Mouse (Mus musculus) embryonic fibroblast, embryonic 13.5 days (primary cell): Measurements from ENCODE around the gene Arrb1. TPM values are rescaled to one million over a fixed set of nuclear protein-coding genes. Genes with fewer than 3 reads are reported as not detected.
A peak's percentile ranks its signal among the peaks of the same experiment; 100 is the strongest.
"Not testable (repeated sequence)": the region's sequence is repeated elsewhere in the genome, so short reads cannot be mapped to it uniquely, and the experiment has no call there.

ENCODE experiments used
- H3K27ac ChIP-seq: 2 replicates; pipeline ENCODE4 v1.5.1; 2012; ENCODE audit warnings: low read length, control low read depth, inconsistent platforms; ENCODE audit not compliant: insufficient read depth
- H3K4me1 ChIP-seq: 2 replicates; pipeline ENCODE4 v1.6.1; 2011; ENCODE audit warnings: low read length; ENCODE audit not compliant: control insufficient read depth, insufficient read depth
- H3K4me3 ChIP-seq: 2 replicates; pipeline ENCODE4 v1.5.1; 2011; ENCODE audit warnings: mild to moderate bottlenecking, control low read depth, low read length; ENCODE audit not compliant: insufficient read depth
- CTCF ChIP-seq: IDR thresholded peaks from 2 replicates; pipeline ENCODE4 v1.5.1; 2011; ENCODE audit warnings: mild to moderate bottlenecking, control low read depth, low read length, moderate library complexity, borderline replicate concordance; ENCODE audit not compliant: insufficient read depth
- POLR2A ChIP-seq: IDR thresholded peaks from 2 replicates; pipeline ENCODE4 v1.6.1; 2011; ENCODE audit warnings: low read depth, mild to moderate bottlenecking, control low read depth, low read length, moderate library complexity
- polyA plus RNA-seq: library from polyadenylated mRNA; stranded (reverse); fragments of >200 nt; gene quantifications from 2 replicates; pipeline ENCODE4 v1.2.4, GENCODE M21; 2011; ENCODE audit warnings: low read depth; ENCODE audit not compliant: missing spikeins, insufficient read length

The Arrb1 gene
- 6.4 and 6.6 TPM in 2 replicates for polyA plus RNA-seq

GRCm38 (mm10) chr7:99534901-99535735 is at the start of gene Arrb1:
Gene Arrb1 (plus strand): TSS chr7:99535466.
- TF ChIP-seq POLR2A = peak; percentile 43; the same call in 1 of the 2 replicates
- no peak for TF ChIP-seq CTCF
- peak within 1 kb of the TSS; percentile 38 for H3K4me3 ChIP-seq
- H3K27ac ChIP-seq = no peak within 1 kb of the TSS
- H3K4me1 ChIP-seq = 0 out of 2 replicates have a peak, but pooled peaks cover 4% of the 10 kb centered on the region

- Histone ChIP-seq H3K4me1 (no peaks in the 10 kb centered on the region), H3K27ac (no peak overlapping the region), H3K4me3 (no peak overlapping the region)
- TF ChIP-seq POLR2A (no peak), CTCF (no peak)
Observed at GRCm38 (mm10) chr7:99489708-99490107, 45.6 kb upstream of the Arrb1 start.

GRCm38 (mm10) chr7:99499128-99499527 is 36.1 kb upstream of the Arrb1 start:
- TF ChIP-seq CTCF = no peak
- TF ChIP-seq POLR2A = no peak
- Histone ChIP-seq H3K4me3 (no peak overlapping the region), H3K4me1 (no peaks in the 10 kb centered on the region), H3K27ac (no peak overlapping the region)

GRCm38 (mm10) chr7:99500201-99500600 is 35.1 kb upstream of the Arrb1 start:
- no peak overlapping the region for H3K4me3 ChIP-seq
- TF ChIP-seq CTCF (peak; percentile 84), POLR2A (no peak)
- H3K4me1 ChIP-seq = no peaks in the 10 kb centered on the region
- H3K27ac ChIP-seq = no peak overlapping the region

- Histone ChIP-seq H3K4me3 (no peak overlapping the region), H3K4me1 (no peaks in the 10 kb centered on the region), H3K27ac (no peak overlapping the region)
- TF ChIP-seq POLR2A = no peak
- no peak for TF ChIP-seq CTCF
Observed at GRCm38 (mm10) chr7:99500655-99501054, 34.6 kb upstream of the Arrb1 start.

GRCm38 (mm10) chr7:99501148-99501547 is 34.1 kb upstream of the Arrb1 start:
- TF ChIP-seq CTCF (no peak), POLR2A (no peak)
- no peak overlapping the region for H3K4me3 ChIP-seq
- H3K4me1 ChIP-seq = no peaks in the 10 kb centered on the region
- H3K27ac ChIP-seq = no peak overlapping the region

GRCm38 (mm10) chr7:99504556-99504955 is 30.7 kb upstream of the Arrb1 start:
- Histone ChIP-seq H3K4me1 (no peaks in the 10 kb centered on the region), H3K27ac (no peak overlapping the region), H3K4me3 (no peak overlapping the region)
- TF ChIP-seq CTCF (no peak), POLR2A (no peak)

- H3K4me1 ChIP-seq = not testable (repeated sequence)
Observed at GRCm38 (mm10) chr7:99508187-99508586, 27.1 kb upstream of the Arrb1 start.

GRCm38 (mm10) chr7:99510087-99510501 is 25.2 kb upstream of the Arrb1 start:
- no peak overlapping the region for H3K27ac ChIP-seq
- H3K4me3 ChIP-seq = no peak overlapping the region
- H3K4me1 ChIP-seq = no peaks in the 10 kb centered on the region
- TF ChIP-seq CTCF (no peak), POLR2A (no peak)

More at GRCm38 (mm10) chr7:99508187-99508586, 27.1 kb upstream of the Arrb1 start:
- H3K27ac ChIP-seq, H3K4me3 ChIP-seq: not testable (repeated sequence)

- TF ChIP-seq CTCF = no peak
- TF ChIP-seq POLR2A = no peak
- Histone ChIP-seq H3K27ac (no peak overlapping the region), H3K4me3 (no peak overlapping the region)
Observed at GRCm38 (mm10) chr7:99516092-99516813, 19.0 kb upstream of the Arrb1 start.

More at GRCm38 (mm10) chr7:99516092-99516813, 19.0 kb upstream of the Arrb1 start:
- no peaks in the 10 kb centered on the region; the same call in 1 of the 2 replicates for H3K4me1 ChIP-seq
